Mouse (Mus musculus) erythroid progenitor cell, adult 5-6 weeks (primary cell): ENCODE measurements around the gene Neurl1a. TPM values are rescaled to one million over a fixed set of nuclear protein-coding genes. Genes with fewer than 3 reads are reported as not detected.

Experiments
- ATAC-seq: replicated peaks from 2 replicates; pipeline ENCODE4 v1.8.0; 2016; ENCODE audit warnings: moderate number of reproducible peaks, mild to moderate bottlenecking, moderate TSS enrichment, inconsistent platforms; ENCODE audit not compliant: poor library complexity, low FRiP score, severe bottlenecking
- total RNA-seq, 2 experiments: library from RNA; stranded (forward) in 1 of 2; stranded (reverse) in 1 of 2; fragments of 150-400 nt in 1 of 2; fragments of 186-747, 209-891 nt in 1 of 2; gene quantifications; 2 replicates each; pipeline versions ENCODE4 v1.2.3 to v1.2.4; 2015 to 2017; ENCODE audit warnings: low replicate concordance in 2 of 2

Gene Neurl1a
- total RNA-seq, 2 experiments from 2014 or later, result 0.68 TPM; not detected in 1

DNA sequence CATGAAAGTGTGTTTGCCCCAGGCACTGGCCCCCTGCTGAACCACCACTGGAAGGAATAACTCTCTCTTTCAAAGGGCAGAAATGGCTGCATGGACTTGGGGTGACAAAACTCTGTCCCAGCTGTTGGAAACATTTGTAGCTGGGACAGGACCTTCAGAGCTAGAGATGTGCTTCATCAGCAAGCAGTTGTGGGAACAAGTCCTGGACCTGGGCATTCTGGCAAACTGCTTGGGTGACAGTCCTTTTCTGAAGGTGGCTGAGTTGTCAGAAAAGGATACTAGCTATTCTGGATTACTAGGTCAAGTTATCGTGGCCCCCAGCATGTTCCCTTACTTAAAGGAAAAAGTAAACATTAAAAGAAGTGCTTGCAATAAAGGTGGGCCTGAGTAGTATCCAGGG, 27.5 kb downstream of the Neurl1a start:
- ATAC-seq, result no peak

DNA sequence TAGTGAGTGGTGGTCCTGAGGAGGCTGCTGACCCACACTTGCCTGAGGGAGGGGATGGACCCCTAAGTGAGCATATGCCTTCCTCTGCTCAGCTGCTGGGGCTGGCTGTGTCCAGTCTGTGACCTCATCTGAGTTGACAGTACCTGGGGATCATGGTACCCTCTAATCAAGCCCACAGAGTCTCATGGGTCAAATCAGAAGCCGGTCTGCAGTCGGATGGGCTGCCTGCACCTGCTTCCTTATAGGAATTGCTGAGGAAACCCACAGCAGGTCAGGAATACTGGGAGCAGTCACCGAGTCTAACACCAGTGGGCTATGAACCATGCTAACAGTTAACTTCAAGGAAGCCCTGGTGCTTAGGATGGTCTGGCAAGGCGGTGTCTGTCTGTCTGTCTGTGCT, 31.8 kb downstream of the Neurl1a start:
- ATAC-seq, result no peak

DNA sequence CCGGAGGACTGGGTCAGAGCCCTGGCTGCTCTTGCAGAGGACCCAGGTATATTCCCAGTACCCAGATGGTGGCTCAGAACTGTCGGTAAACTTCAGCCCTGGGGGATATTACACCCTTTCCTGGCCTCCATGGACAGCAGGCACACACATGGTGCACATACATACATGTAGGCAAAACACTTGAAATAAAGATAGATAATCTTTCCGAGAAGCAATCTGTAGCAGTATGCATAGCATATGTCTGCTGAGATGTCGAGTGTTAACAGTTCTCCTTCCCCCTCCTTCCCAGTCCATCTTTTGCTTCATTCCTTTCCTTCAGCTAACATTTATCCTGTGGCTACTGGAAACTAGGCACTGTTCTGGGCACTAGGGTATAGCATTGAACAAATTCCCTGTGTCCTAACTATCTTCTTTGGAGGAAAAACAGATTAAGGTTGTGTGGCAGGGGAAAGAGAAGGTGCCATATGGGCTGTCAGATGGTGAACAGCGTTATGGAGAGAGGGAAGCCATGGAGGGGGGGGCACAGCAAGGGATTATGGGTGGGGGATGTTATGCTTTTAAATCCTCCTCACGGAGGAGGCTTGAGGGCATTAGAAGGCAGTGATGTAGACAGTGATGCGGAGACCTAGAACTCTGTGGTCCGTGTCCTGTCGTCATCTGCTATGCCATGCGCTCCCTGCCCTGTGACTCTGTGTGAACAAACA, 33.1 kb downstream of the Neurl1a start:
- ATAC-seq, result no peak

DNA sequence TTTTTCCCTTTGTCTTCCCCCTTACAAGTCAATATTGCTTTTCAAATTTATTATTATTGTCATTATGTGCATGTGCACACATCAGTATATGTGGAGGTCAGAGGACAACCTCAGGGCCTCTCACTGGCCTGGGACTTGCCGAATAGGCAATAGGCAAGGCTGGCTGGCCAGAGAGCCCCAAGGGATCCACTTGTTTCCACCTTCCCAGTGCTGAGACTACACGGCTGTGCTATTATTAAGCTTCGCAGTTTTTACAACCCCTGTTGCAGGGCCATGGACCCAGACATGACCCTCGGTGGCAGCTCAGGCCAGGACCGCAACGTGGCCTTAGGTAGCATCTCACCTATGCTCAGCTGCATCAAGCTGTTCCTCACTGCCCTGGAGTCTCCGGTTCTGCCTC, 33.8 kb downstream of the Neurl1a start:
- ATAC-seq, result no peak

DNA sequence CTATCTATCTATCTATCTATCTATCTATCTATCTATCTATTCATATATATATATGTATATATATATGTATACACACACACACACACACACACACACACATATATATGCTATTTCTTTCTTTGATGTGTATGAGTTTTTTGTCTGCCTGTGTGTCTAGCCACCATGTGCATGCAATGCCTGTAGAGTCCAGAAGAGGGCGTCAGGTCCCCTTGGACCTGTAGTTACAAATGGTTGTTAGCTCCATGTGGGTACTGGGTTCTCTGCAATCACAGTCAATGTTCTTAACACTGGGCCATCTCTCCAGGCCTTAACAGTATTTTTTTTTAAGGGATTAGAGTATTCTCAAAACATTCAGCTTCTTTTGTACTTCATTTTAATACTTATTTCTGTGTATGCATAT, 34.9 kb downstream of the Neurl1a start:
- no peak for ATAC-seq

DNA sequence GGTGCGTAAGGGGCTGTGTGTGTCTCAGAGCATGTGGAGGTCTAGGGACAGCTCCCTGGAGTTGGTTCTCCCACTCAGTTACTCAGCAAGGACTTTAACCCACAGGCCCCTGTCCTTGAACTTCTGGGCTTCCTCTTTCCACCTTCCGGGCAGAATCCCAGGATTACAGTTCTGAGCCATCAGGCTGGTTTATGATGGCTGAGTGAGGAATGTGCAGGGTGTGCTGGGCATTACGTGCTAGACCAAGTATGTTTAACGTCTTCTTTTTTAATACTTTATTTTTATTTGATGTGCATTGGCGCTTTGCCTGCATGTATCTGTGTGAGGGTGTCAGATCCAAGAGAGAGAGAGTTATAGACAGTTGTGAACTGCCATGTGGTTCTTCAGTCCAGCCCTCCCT, 38.1 kb downstream of the Neurl1a start:
- ATAC-seq, result no peak

DNA sequence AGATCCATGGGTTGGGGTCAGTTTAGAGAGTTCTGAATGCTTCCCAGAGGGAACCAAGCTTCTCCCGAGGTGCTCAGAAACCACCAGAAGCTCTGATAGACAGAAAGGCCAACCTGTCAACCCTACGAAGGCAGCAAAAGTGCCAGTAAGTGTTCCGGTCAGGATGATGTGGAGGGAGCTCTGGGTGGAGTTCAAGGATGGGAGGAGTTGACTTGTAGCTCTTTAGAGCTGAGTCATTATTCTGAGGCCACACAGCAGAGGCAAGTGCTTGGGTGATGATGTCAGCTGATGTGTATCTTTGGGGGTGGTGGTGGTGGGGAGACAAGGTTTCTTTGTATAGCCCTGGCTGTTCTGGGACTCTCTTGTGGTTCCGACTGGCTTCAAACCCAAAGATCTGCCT, 41.0 kb downstream of the Neurl1a start:
- no peak for ATAC-seq

DNA sequence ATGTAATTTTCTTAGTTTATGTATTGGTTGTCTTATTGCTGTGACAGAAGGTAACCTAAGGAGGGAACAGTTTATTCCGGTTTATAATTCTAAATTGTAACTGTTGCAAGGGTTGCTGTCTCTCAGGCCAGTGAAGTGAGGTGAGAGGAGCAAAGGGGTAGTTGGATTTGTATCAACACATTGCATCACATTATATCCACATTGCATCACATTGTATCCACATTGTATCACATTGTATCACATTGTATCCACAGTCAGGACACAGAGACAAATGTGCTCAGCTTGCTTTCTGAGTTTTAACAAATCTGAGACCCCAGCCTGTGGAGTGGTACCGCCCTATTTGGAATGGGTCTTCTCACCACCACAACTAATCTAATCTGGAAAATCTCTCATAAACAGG, 41.6 kb downstream of the Neurl1a start:
- no peak for ATAC-seq

DNA sequence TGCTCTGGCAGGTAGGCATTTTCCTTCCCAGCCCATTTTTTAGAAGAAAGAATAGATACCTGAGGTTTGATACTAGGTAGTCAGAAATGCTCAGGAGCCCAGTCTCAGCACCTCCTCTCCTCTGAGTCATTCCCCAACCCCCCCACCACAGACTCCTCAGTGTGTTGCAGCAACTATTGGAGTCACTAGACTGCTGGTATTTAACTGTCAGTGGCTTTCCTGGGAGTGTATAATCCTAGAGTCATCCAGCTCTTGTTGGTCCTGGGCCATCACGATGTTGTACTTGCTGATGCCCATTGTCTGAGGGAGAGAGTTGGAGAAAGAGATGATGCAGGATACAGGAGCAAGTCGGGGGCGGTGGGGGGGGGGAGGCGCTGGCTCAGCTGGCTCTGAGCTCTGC, 42.4 kb downstream of the Neurl1a start:
- ATAC-seq, result no peak

DNA sequence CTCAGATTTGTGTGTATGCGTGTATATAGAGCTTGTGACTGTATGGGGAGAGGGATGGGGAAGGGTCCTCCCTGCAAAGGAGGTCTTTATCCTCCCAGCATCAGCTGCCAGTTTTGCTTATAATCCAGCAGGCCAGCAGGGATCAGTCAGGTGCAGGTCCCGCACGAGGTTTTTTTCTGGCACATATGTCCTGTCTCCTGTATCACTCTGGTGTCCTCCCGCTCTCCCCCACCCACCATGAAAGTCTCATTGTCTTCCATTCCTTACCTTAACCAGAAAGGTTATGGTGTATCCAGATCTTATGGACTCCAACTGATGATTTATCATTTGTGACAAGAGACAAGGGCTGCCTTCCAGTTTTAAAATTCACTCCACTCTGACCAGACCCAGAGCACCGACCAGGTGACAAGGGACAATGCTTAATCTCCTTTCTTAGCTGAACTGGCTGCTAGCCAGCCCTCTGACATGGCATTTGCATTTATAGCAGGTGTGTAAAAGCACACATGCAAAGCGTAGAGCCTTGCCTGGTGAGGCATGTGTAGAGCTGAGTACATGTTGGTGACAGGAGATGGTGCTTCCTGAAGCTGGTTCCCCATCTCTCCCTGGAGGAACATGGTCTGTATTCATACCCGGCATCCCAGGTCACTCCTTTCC, 43.0 kb downstream of the Neurl1a start:
- no peak for ATAC-seq

DNA sequence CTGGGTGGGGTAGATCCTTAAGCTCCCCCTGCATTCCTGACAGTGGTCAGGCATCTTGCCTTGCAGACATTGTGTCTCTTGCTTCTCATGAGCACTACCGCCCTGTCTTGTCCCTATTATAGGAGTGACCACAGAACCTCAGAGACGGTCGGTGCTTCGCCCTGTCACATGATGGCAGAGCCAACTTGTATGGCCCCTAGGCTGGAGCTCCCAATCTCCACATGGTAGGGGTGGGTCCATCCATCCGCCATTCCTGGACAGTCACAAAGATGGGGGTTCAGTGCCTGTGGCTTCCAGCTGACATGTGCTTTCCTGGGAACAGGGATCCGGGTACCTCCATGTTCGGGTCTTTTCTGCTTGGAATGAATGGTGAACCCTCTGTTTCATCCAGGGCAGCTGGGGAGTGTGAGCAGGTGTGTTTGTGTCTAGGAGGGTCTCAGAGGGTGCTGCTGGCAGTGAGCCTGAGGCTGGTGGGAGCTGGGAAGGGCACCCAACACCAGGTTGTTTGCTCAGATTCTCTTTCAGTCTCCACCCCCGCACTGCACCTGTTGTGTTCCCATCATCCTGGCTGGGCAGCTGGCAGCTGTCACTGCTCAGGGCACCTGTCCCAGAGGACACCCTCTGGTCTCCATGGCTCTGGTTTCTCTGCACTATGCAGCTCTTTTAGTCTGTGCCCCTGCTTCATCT, 43.7 kb downstream of the Neurl1a start:
- ATAC-seq, result no peak

DNA sequence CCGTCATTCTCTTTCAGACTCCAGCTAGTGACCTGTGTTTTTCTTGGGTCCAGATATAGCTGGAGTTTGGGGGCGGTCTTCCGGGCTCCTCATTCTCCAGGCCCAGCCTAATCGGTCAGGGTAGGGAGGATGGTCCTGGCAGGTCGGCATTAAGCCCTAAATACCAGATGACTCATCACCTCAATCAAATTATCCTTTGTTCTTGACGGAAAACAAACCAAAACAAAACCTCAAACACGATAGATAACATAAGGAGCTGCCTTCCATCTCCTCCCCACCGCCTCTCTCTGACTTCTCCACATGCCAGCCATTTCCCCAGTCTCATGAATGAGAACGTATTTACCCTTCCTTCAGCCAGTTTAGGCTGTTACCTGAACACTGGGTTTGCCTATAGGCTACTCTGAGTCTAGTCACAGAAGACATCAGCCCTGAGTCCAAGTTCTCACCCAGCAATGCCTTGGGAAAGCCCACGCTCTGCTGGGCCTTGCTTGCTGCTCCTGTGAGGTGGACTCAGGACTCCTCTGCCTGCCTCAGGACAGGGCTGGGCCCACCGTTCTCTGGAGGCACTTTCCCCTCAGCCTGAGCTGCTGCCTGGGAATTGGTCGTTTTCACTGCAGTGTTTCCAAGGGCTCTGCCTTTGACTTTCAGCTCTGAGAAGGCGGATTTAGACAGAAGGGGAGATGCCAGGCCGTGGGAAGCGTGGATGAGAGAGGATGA, 44.4 kb downstream of the Neurl1a start:
- ATAC-seq, result no peak

DNA sequence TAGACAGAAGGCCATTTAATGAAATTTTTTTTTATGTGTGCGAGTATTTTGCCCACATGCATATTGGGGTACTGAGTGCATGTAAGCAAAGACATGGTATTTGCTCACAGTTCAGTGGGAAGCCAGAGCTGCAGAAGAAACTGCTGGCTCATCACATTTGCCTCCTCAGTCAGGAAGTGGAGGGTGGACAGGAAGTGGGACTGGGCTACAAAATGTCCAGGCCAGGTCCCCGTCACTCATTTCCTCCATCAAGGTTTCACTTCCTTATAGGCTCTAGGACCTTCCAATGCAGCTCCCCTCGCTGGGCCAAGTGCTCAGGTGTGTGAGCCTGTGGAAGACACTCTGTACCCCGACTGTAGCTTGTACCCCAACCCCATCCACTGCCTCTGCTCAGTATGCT, 46.1 kb downstream of the Neurl1a start:
- ATAC-seq, result no peak

DNA sequence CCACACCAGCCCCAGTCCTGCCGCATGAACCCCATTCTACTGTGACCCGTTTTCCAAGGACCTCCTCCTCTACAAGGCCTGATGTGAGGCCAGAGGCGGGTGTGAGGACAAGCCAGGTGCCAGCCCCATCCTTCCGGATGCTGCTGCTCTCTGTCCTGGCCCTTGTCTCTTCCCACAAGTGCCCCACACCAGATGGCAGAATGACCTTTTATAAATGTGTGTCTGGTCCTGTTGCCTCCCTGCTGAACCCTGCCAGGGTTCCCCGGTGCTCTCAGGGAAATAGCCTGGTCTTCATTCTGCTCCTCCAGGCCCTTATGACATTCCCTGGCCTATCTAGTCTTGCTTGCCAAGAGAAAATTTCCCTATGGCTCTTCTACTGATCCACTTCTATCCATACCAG, 47.2 kb downstream of the Neurl1a start:
- no peak for ATAC-seq

DNA sequence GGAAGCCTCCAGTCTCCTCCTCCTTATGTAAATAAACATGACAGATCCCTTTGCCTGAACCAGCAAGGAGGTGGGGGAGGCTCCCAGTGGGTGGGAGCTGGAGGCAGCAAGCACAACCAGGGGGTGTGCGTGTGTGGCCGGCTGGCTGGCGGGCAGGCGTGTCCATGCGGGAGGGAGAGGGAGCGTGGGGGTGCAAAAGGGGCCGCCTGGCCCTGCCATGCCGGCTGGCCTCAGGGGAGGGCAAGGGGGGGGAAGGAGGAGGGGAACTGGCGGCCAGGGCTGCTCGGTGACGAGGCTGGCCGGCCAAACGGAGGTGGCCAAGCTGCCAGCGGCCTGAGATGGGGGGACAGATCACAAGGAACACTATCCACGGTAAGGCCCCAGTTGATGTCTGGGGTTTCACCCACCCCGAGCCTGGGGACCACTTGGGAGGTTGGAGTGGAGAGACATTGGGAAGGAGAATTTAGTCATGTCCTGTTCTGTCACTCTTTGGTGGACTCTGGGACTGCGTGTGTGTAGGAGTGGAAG, 50.2 kb downstream of the Neurl1a start:
- no peak for ATAC-seq

DNA sequence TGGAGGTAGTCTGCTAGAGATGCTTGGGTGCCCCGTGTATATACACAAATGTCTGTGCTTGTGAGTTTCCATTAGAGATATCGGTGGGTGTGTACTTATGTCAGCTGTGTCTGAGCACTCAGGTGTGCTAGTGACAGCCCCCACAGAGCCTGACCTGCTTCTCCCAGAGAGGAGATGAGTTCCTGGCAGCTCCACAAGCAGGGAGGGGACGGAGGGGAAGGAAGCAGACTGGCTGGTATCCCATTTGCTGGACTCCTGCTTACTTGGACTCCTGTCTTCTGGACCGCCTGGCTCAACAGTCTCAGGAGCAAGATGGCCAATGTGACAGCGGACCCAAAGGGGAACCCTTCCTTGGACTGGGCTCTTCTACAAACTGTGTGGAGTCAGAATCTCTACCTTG, 50.8 kb downstream of the Neurl1a start:
- no peak for ATAC-seq

DNA sequence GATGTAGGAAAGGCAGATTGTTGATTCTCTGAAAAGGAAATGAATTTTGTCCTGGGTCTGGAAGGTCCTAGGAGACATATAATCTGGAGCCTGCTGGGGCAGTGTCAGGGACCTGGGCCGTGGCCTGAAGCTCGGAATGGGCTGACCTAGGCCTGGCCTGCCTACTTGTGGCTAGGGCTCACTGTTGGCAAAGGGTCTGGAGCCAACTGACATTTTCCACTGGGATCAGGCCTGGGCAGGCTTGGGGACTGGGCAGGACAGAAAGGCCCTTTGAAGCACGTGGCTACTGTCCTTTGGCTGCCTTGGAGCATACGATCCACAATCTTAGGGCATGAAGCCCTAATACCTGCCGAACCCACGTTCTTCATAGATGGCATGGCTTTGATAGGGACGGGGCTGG, 51.5 kb downstream of the Neurl1a start:
- ATAC-seq, result no peak

DNA sequence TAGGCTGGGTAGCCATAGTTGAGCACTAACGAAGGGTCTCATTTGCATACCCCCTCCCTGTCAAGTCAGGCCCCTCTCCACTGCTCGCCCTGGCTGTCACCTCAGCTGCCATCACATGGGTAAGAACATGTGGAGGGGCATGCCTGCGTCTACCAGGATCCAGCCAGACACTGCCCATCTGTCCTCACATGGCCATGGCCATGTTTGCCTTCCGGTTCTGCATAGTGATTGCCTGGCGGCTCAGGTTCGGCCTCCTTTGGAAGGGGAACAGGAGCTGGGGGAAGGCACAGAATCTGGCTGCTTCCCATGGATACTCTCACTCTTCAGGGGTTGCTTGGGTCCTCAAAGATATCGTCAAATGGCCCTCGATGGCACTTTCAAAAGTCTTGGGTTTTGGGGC, 52.1 kb downstream of the Neurl1a start:
- no peak for ATAC-seq

DNA sequence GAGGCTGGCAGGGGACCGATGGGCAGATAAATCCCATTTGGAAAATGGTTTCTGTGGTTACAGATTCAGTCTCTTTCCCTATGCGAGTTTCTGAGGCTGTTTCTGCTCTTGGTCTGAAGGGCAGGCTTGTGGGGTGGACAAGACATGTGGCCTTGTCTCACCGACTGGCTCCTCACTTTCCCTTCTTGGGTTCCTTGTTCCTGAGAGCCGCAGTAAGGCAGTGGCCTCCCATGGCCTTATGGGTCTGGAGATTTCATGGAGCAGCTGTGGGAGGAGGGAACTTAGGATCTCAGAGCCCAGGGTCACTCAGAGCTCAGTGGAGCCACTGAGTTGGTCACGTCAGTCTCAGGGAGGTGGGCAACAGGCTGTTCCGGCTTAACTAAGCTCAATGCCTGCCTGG, 52.8 kb downstream of the Neurl1a start:
- no peak for ATAC-seq

DNA sequence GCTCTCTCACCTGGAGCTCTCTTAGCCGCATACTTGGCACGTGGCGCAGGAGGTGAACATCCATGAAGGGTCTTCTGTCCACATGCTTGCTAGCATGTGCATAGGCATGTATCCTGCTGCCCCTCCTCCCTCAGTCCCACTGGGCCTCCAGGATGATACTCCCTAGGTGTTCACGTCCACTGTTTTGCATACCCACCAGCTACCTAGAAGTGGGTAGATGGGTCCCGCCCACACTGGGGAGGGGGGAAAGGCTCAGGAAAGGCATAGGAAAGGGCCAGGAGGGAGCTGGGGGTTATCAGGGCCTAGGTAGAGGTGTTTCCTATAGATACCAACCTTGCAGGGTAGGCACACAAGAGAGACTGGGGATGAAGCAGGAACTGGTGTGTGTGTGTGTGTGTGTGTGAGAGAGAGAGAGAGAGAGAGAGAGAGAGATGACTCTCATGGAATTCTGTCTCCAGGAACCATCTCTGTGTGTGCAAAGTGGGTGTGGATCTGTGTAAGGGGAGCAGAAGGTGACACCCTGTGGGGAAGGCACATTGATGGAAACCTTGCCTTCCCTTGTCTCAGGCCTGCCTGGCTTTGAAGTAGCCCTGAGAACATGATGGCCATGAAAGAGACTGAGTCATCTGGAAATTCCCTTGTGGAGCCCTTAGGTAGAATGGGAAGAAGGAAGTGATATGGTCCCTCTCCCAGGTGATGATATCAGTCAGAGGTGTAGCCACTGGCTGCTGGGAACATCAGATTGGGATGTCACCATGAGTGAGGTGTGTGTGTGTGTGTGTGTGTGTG, 53.7 kb downstream of the Neurl1a start:
- ATAC-seq, result no peak
